Mouse (Mus musculus) forebrain, embryonic 10.5 days (tissue): ENCODE results near the gene Gal3st1. TPM values are rescaled to one million over a fixed set of nuclear protein-coding genes. Genes with fewer than 3 reads are reported as not detected.

ENCODE experiments used
- DNase-seq: peaks from one replicate; pipeline ENCODE4 v3.0.0-alpha.2; 2017; ENCODE audit warnings: low spot score; ENCODE audit errors: extremely low spot score
- H3K27ac ChIP-seq: fragments of 300-500 bp; sonication (generic); 2 replicates; pipeline ENCODE4 v1.5.1; 2016; ENCODE audit warnings: mild to moderate bottlenecking
- H3K27me3 ChIP-seq: fragments of 300-500 bp; sonication (generic); 2 replicates; pipeline ENCODE4 v1.6.1; 2016; ENCODE audit warnings: mild to moderate bottlenecking; ENCODE audit not compliant: poor library complexity, severe bottlenecking
- H3K36me3 ChIP-seq: fragments of 300-500 bp; sonication (generic); replicated peaks from 2 replicates; pipeline ENCODE4 v1.6.1; 2016; ENCODE audit warnings: mild to moderate bottlenecking, moderate library complexity
- H3K4me1 ChIP-seq: fragments of 300-500 bp; sonication (generic); 2 replicates; pipeline ENCODE4 v1.6.1; 2016
- H3K4me3 ChIP-seq: fragments of 300-500 bp; sonication (generic); 2 replicates; pipeline ENCODE4 v1.5.1; 2016; ENCODE audit warnings: mild to moderate bottlenecking, moderate library complexity
- H3K9me3 ChIP-seq: fragments of 300-500 bp; sonication (generic); 2 replicates; pipeline ENCODE4 v1.6.1; 2016; ENCODE audit warnings: mild to moderate bottlenecking, moderate library complexity
- WGBS: fragments of 180-500 bp; shearing (Covaris S2); methylation state at CpG from one replicate; pipeline ENCODE4 v1.1.7; 2016; 5-methylcytosine and 5-hydroxymethylcytosine counted together
- polyA plus RNA-seq: library from polyadenylated mRNA; unstranded; fragments of >200 nt; fragmentation: Nextera tagmentation; extraction: Ambion mirVana; gene quantifications from 2 replicates; pipeline ENCODE4 v1.2.1, GENCODE M21; 2016

The Gal3st1 gene
- polyA plus RNA-seq, 1 experiment from 2014 or later: 0.17 TPM

DNA sequence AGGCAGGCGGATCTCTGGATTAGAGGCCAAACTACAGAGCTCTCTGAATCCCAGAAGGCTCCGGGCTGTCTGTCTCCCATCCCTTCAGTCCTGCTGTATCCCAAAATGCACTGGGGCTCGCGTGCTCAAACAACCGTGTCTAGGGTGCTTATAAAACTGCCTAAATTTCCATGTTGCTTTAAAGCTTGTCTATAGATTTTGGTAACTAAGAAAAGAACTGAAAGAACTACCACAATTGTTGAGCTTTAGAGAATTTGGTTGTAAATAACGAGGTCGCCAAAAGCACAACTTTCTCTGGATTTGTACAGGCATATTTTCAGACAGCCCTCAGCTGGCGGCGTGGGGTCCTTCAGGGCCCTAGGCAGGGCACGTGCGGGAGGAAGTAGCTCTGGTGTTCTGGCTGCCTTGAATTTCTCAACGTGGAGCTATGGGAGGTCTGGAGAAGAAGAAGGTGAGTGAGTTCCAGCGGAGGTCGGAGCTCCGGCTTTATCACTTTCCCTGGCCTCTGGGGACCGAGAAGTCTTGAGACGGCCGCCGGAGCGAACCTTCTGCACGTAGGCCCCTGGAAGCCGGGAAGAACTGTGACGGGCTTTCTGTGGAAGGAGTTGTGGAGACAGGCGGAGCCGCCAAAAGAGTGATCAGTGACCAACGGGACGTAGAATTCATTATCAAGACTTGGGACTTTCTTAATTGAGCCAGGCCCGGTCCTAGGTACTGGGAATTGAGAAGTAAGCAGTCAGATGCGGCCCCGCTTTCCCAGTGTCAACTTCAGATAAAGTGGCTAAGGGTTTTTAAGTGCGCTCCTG lies 19.6 kb upstream of the Gal3st1 start, which contains the start of gene Pes1:
TSS of gene Pes1 (plus strand) at position 366 of the 806 bp plus-strand sequence.
- no peaks in the 10 kb centered on the region for H3K9me3 ChIP-seq
- H3K36me3 ChIP-seq: peaks cover 26% of the 10 kb centered on the region
- DNase-seq: peak; percentile 79
- H3K27me3 ChIP-seq: no peaks in the 10 kb centered on the region
- 1% methylated on average over 31 of the region's 31 CpGs for WGBS
- peaks cover 19% of the 10 kb centered on the region for H3K4me1 ChIP-seq
- peak within 1 kb of the TSS; percentile 94 for H3K27ac ChIP-seq
- H3K4me3 ChIP-seq: peak within 1 kb of the TSS; percentile 71

DNA sequence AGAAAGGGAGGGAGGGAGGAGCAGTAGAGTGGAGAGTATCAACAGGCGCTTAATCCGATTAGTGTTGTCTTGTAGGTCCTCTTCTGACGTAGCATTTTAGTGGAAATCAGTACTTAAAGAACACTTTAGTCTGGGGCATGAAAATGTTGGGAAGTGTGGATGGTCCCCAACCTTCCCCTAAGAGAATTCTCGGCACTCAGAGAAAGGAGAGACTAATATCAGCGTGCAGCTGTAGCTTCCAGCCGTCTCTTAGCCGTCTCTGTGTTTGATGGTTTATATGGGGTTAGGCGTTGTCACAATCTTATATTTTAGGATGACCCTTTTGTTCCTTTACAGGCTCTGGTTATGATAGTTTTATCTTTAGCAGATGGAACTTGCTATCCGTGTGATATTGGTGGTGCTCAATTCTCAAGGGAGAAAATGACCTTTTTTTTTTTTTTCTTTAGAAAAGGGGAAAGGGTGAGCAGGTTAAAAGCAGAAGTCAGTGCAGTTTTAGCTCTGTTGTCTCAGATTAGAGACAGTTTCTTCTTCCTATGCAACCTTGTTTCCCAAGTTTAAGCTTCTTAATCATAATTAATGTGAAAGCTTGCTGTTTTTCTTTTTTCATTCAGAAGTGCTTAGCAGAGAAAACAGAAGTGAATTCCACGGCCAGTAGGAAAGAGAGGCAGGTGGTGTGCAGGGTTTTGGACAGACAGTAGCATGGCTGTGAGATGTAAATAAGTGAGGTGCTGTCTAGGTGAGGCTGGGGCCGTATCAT lies 18.8 kb upstream of the Gal3st1 start:
- peak overlapping the region; percentile 71 for H3K4me3 ChIP-seq
- no peaks in the 10 kb centered on the region for H3K9me3 ChIP-seq
- H3K27ac ChIP-seq: peak overlapping the region; percentile 94
- WGBS: 17% methylated on average over 11 of the region's 11 CpGs
- no peak for DNase-seq
- no peaks in the 10 kb centered on the region for H3K27me3 ChIP-seq
- peaks cover 19% of the 10 kb centered on the region for H3K4me1 ChIP-seq
- H3K36me3 ChIP-seq: peaks cover 34% of the 10 kb centered on the region

DNA sequence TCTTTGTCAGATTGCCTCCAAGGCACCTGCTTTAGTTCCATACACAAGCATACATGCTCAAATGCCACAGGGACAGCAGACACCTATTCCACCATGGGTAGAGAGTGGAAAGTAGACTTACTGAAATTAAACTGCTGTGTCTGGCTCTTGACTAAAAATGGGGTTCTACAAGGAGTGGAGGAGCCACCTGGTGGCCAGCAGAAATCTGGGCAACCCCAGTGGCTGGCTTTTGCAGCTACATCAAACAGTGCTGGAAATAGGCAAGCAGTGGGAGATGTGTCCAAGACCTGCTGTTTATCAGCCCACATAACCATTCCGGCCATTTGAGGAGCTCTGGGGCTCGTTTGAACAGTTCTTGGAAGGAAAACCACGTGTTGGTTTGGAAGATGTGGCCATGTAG lies 13.6 kb upstream of the Gal3st1 start:
- Histone ChIP-seq H3K27ac (no peak overlapping the region), H3K4me3 (no peak overlapping the region), H3K9me3 (no peaks in the 10 kb centered on the region), H3K27me3 (no peaks in the 10 kb centered on the region), H3K4me1 (peaks cover 19% of the 10 kb centered on the region), H3K36me3 (peaks cover 87% of the 10 kb centered on the region)
- DNase-seq: no peak
- WGBS: 86% methylated on average over 3 of the region's 3 CpGs

DNA sequence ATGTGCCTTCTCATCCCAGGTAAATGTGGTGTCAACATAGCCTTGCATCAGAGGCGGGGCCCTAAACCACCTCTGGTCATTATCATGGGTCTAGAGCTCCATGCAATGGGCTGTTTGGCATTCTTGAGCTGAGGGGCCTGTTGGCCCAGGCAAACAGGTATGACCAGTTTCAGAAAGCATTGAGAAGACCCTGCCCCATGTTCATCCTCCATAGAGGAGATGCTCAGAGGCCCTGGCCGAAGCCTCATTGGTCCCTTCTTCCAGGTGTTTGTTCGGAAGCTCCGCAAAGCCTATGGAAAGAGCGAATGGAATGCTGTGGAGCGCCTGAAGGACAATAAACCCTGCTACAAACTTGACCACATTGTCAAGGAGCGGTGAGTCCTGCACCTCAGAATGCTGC lies 13.1 kb upstream of the Gal3st1 start:
- no peak for DNase-seq
- Histone ChIP-seq H3K4me3 (no peak overlapping the region), H3K27ac (no peak overlapping the region), H3K36me3 (peaks cover 92% of the 10 kb centered on the region), H3K9me3 (no peaks in the 10 kb centered on the region), H3K4me1 (peaks cover 14% of the 10 kb centered on the region), H3K27me3 (no peaks in the 10 kb centered on the region)
- WGBS: 94% methylated on average over 7 of the region's 7 CpGs

GRCm38 (mm10) chr11:3973081-3973480 lies 10.4 kb upstream of the Gal3st1 start:
- H3K27me3 ChIP-seq: no peaks in the 10 kb centered on the region
- 97% methylated on average over 7 of the region's 7 CpGs for WGBS
- peaks cover 100% of the 10 kb centered on the region for H3K36me3 ChIP-seq
- H3K4me1 ChIP-seq: peaks cover 5% of the 10 kb centered on the region; the same call in 1 of the 2 replicates
- DNase-seq: no peak
- H3K9me3 ChIP-seq: no peaks in the 10 kb centered on the region
- no peak overlapping the region for H3K27ac ChIP-seq
- H3K4me3 ChIP-seq: no peak overlapping the region

- Histone ChIP-seq H3K4me3 (no peak overlapping the region), H3K27ac (no peak overlapping the region), H3K36me3 (peaks cover 100% of the 10 kb centered on the region), H3K27me3 (no peaks in the 10 kb centered on the region), H3K4me1 (peaks cover 5% of the 10 kb centered on the region; the same call in 1 of the 2 replicates), H3K9me3 (no peaks in the 10 kb centered on the region)
- WGBS: 69% methylated on average over 3 of the region's 3 CpGs
- no peak for DNase-seq
These were observed 9.1 kb upstream of the Gal3st1 start for GRCm38 (mm10) chr11:3974311-3974710.

DNA sequence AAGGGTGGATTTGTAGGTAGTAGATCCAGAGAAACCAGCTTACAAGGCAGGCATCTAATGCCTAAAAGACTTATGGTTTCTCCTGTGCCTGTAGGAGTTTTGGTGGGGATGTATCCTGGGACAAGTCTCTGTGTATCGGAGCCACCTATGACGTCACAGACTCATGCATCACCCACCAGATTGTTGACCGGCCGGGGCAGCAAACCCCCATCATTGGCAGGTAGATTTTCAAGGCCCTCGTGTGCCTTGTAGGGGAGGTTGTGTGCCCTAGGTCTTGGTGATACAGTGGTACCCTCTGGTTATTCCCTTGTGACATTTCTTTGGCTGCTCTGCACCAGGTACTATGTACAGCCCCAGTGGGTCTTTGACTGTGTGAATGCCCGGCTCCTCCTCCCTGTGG lies 6.8 kb upstream of the Gal3st1 start, which contains the start of gene 4930556J24Rik:
TSS of gene 4930556J24Rik (minus strand) at position 101 of the 400 bp plus-strand sequence.
- 95% methylated on average over 6 of the region's 6 CpGs for WGBS
- no peak for DNase-seq
- Histone ChIP-seq H3K9me3 (no peaks in the 10 kb centered on the region), H3K27me3 (no peaks in the 10 kb centered on the region), H3K4me1 (peaks cover 5% of the 10 kb centered on the region; the same call in 1 of the 2 replicates), H3K36me3 (peaks cover 100% of the 10 kb centered on the region), H3K27ac (no peak within 1 kb of the TSS), H3K4me3 (no peak within 1 kb of the TSS)

- Histone ChIP-seq H3K4me3 (no peak overlapping the region), H3K27ac (no peak overlapping the region), H3K27me3 (peaks cover 13% of the 10 kb centered on the region), H3K4me1 (peaks cover 16% of the 10 kb centered on the region), H3K36me3 (peaks cover 90% of the 10 kb centered on the region), H3K9me3 (no peaks in the 10 kb centered on the region)
- DNase-seq: no peak
- WGBS: 89% methylated on average over 5 of the region's 5 CpGs
These were observed 5.0 kb upstream of the Gal3st1 start for GRCm38 (mm10) chr11:3978421-3978820.

DNA sequence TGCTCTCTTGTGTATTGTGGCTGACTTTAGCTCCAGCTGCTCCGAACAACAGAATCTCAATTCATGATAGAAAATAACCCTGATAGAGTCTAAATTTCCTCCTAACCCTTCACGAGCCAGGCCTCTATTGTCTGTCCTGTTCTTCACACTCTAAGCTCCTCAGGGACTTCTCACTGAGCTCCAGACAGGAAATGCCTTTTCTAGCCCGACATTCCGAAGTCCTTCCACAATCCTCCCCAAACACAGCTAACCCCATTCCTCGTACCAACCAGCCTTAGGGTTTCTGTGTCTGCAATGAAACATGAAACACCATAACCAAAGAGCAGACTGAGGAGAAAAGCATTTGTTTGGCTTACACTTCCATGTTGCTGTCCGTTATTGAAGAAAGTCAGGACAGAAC lies 1.9 kb upstream of the Gal3st1 start:
- no peak overlapping the region for H3K4me3 ChIP-seq
- DNase-seq: no peak
- H3K36me3 ChIP-seq: peaks cover 59% of the 10 kb centered on the region
- 75% methylated on average over 6 of the region's 6 CpGs for WGBS
- peaks cover 26% of the 10 kb centered on the region for H3K4me1 ChIP-seq
- no peak overlapping the region for H3K27ac ChIP-seq
- H3K9me3 ChIP-seq: no peaks in the 10 kb centered on the region
- H3K27me3 ChIP-seq: peaks cover 31% of the 10 kb centered on the region

DNA sequence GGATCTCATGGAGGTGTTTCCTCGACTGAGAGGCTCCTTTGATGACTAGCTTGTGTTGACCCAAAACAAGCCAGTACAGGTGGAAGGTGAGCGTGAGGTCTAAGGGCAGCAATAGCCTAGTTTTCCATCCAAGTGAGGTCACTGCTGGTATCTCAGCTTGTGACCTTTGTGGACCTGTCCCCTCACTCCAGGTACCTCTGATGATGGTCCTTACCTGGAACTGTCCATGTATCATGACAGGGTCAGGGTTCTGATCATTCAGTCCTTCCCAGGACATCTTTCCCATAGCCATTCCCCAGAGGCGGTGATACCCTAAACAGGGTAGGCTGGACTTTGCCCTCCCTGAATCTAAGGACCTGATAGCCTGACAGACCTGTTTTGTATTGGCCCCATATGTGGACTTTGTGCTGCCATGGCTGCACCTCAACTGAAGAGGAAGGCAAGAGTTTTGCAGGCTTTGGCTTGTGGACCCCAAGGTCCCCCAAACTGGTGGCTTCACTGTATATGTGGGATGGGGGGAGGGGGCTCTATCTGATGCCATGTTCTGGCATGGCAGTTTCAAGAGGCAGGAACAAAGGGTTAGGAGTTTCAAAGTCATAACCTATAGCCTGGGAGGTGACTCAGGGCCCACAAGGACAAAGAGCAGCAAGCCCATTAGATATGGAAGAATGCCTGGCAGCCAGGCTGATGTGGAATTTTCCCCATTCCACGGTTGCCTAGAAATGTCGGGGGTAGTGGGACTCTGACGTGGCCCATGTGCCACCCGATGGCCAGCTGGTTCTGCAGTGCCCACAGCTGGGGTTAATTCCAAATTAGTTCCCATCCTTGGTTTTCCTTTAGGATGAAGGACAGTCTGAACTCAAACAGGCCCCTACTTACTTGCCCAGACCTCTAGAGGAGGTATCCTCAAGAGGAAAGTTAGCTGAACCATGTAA lies 894 bp upstream of the Gal3st1 start:
- DNase-seq: no peak
- 78% methylated on average over 7 of the region's 7 CpGs for WGBS
- H3K4me3 ChIP-seq: peak overlapping the region; percentile 54; the same call in 1 of the 2 replicates

DNA sequence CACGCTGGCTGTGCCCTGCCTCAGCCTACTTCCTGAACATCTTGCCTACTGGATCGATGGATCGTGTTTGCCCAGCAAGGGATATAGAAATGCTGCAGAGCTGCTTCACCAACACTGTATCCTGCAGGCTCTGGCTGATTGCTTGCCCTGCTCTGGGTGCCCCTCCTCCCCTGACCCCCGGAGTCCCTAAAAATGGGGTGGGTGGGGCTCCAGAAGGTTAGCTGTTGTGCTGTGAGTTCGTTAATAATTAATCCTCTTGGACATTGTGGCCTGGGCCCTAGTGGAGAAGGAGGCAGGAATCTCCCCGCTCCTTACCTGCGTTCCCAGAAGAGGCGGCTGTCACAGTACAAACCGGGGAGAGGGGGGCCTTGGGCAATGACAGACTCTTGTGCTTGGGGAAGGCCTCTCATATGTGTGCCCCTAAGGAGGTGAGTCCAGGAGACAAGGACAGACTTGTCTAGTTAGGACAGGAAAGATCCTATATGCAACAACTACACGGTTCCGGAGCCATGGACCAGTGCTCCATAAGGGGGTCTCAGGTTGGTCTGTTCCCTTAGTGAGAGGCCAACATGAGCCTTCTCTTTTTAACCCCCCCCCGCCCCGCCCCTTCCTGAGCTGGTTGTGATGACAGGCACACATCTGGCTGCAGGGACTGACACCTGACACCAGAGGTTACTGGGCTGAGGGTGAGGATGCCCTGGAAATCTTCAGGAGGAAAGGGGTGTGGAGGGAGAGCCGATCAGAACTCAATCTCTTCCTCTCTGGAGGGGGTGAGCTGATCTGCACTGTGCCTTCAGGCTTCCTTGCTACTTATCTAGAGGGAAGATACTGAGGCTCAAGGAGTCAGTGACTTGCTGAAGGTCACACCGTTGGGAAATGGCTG lies 668 bp downstream of the Gal3st1 start:
- Histone ChIP-seq H3K4me3 (peak overlapping the region; percentile 54), H3K9me3 (no peaks in the 10 kb centered on the region), H3K4me1 (peaks cover 26% of the 10 kb centered on the region), H3K36me3 (peaks cover 33% of the 10 kb centered on the region), H3K27me3 (peaks cover 31% of the 10 kb centered on the region), H3K27ac (peak overlapping the region; percentile 53; the same call in 1 of the 2 replicates)
- DNase-seq: no peak
- 11% methylated on average over 15 of the region's 15 CpGs for WGBS

More for the DNA sequence above, 894 bp upstream of the Gal3st1 start:
- Histone ChIP-seq H3K4me1 (peaks cover 26% of the 10 kb centered on the region), H3K9me3 (no peaks in the 10 kb centered on the region), H3K27ac (no peak overlapping the region), H3K27me3 (peaks cover 31% of the 10 kb centered on the region), H3K36me3 (peaks cover 49% of the 10 kb centered on the region)
